Mouse (Mus musculus) E14TG2a.4 (cell line): ENCODE data around the gene Adamts9.

Experiments
- CTCF ChIP-seq: conservative IDR thresholded peaks from 2 replicates; pipeline ENCODE4 v1.5.1; 2014; ENCODE audit warnings: low read length
- NANOG ChIP-seq: IDR thresholded peaks from 2 replicates; pipeline ENCODE4 v1.6.1; 2014; ENCODE audit warnings: borderline replicate concordance, low read length, mixed read lengths
- POU5F1 ChIP-seq: IDR thresholded peaks from 2 replicates; pipeline ENCODE4 v1.6.1; 2014; ENCODE audit warnings: low read length, borderline replicate concordance

DNA sequence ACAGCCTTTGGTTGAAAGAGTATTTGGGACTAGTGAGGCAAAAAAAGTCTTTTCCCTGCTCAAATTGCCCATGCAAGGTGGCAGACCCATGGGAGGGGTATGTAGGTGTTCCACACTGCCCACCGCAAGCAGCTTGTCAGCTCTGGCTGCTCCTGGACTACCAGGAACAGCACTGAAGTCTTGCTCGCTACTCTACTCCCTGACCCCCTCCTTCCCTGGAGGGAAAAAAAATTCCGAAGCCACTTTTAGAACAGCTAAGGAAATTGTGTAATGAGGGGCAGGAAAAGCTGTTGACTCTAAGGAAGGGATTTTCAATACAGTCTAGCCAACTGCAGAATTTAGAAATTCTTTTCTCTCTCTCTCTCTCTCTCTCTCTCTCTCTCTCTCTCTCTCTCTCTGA is 24.9 kb upstream of the Adamts9 start:
- TF ChIP-seq NANOG (no peak), CTCF (no peak), POU5F1 (no peak)
